Mouse (Mus musculus): ENCODE data around the gene Herpud2.
A peak's percentile ranks its signal among the peaks of the same experiment; 100 is the strongest.

- TF ChIP-seq CTCF (IDR thresholded peaks at IDR 0.05; ENCODE audit: borderline replicate concordance, insufficient read depth, low read depth, low read length) = peak; percentile 41; the same call in 1 of the 2 replicates
- TF ChIP-seq POLR2A (IDR thresholded peaks at IDR 0.05; ENCODE audit: borderline replicate concordance, insufficient read depth, low read length) = no peak
Measured at GRCm38 (mm10) chr9:25104638-25105037, 47.0 kb downstream of the Herpud2 start.

Measured in cerebellum, adult 2 months (tissue).